ENCODE assay signal across 26 mouse cellular contexts in genomic region chr2:135792907-135793306, GRCm38 (mm10).
"Had no signal": no experiment of that assay in that cellular context is flagged by ENCODE, and none has a peak within 500 bp of the region (broad histone marks: within the 10 kb centered on the region; RNA-seq: fewer than 3 reads in every experiment).

No protein-coding gene starts in this region.

- H3K4me1 ChIP-seq: intestine, embryonic 15.5 days had no signal

- H3K4me3 ChIP-seq: gastrocnemius, adult 2 months; heart, adult 2 months; heart, embryonic 10.5 days; heart, embryonic 12.5 days; hindbrain, embryonic 10.5 days; hindbrain, embryonic 12.5 days; intestine, embryonic 15.5 days; layer of hippocampus, adult 2 months; left cerebral cortex, adult 2 months; limb, embryonic 10.5 days; limb, embryonic 12.5 days had no signal

- H3K4me2 ChIP-seq: heart, embryonic 12.5 days; hindbrain, embryonic 12.5 days; hindbrain, embryonic 14.5 days; intestine, embryonic 15.5 days; limb, embryonic 12.5 days; liver, embryonic 11.5 days had no signal

- H3K27me3 ChIP-seq: heart, embryonic 12.5 days; hindbrain, embryonic 12.5 days; intestine, embryonic 15.5 days; limb, embryonic 12.5 days had no signal

- H3K27ac ChIP-seq: gastrocnemius, adult 2 months; heart, adult 2 months; heart, embryonic 10.5 days; hindbrain, embryonic 10.5 days; hindbrain, embryonic 12.5 days; hindbrain, embryonic 14.5 days; intestine, embryonic 15.5 days; layer of hippocampus, adult 2 months; left cerebral cortex, adult 2 months; limb, embryonic 10.5 days; limb, embryonic 12.5 days had no signal

- H3K9ac ChIP-seq: heart, embryonic 12.5 days; hindbrain, embryonic 12.5 days; hindbrain, embryonic 14.5 days; intestine, embryonic 15.5 days; limb, embryonic 12.5 days had no signal

- H3K9me3 ChIP-seq: heart, embryonic 10.5 days; heart, embryonic 12.5 days; hindbrain, embryonic 10.5 days; hindbrain, embryonic 12.5 days; intestine, embryonic 15.5 days; limb, embryonic 10.5 days; limb, embryonic 12.5 days had no signal

- ATAC-seq: hindbrain, embryonic 16.5 days; inflammation-experienced regulatory T-cells, adult 6 months; intestine, embryonic 15.5 days; intestine, postnatal 0 days had no signal

- DNase-seq: gastrocnemius, adult 2 months; gastrocnemius, postnatal 10 days; gastrocnemius, postnatal 25 days; heart, adult 2 months; heart, postnatal 10 days; heart, postnatal 4 days; kidney, adult 18-20 months; kidney, adult 8-10 months; kidney, postnatal 10 days; kidney, postnatal 25 days; kidney, postnatal 4 days; liver had no signal

- H3K36me3 ChIP-seq: heart, embryonic 10.5 days; heart, embryonic 12.5 days; hindbrain, embryonic 10.5 days; hindbrain, embryonic 12.5 days; intestine, embryonic 15.5 days; limb, embryonic 10.5 days; limb, embryonic 12.5 days had no signal
